Mouse (Mus musculus) E14TG2a.4 (cell line): Measurements from ENCODE around the gene Dcps.
A peak's percentile ranks its signal among the peaks of the same experiment; 100 is the strongest.

Experiments
- H3K27me3 ChIP-seq: 2 replicates; pipeline ENCODE4 v1.6.1; 2014; ENCODE audit warnings: low read length, control low read depth; ENCODE audit not compliant: insufficient read depth
- H3K36me3 ChIP-seq: 2 replicates; pipeline ENCODE4 v1.6.1; 2014; ENCODE audit warnings: low read length, control low read depth; ENCODE audit not compliant: insufficient read depth
- H3K4me1 ChIP-seq: replicated peaks from 2 replicates; pipeline ENCODE4 v1.6.1; 2014; ENCODE audit warnings: low read depth, low read length, control low read depth
- H3K4me3 ChIP-seq: replicated peaks from 2 replicates; pipeline ENCODE4 v1.5.1; 2014; ENCODE audit warnings: mild to moderate bottlenecking, low read length
- H3K9me3 ChIP-seq: 2 replicates; pipeline ENCODE4 v1.6.1; 2014; ENCODE audit warnings: low read length, control low read depth
- CTCF ChIP-seq: conservative IDR thresholded peaks from 2 replicates; pipeline ENCODE4 v1.5.1; 2014; ENCODE audit warnings: low read length
- NANOG ChIP-seq: IDR thresholded peaks from 2 replicates; pipeline ENCODE4 v1.6.1; 2014; ENCODE audit warnings: borderline replicate concordance, low read length, mixed read lengths
- POU5F1 ChIP-seq: IDR thresholded peaks from 2 replicates; pipeline ENCODE4 v1.6.1; 2014; ENCODE audit warnings: low read length, borderline replicate concordance

The Dcps gene

GRCm38 (mm10) chr9:35111941-35112595, 63.8 kb downstream of the Dcps start:
- H3K4me3 ChIP-seq = peak overlapping the region; percentile 59
- peaks cover 17% of the 10 kb centered on the region for H3K27me3 ChIP-seq
- H3K9me3 ChIP-seq = peaks cover 3% of the 10 kb centered on the region; the same call in 1 of the 2 replicates
- H3K4me1 ChIP-seq = peaks cover 81% of the 10 kb centered on the region
- TF ChIP-seq POU5F1 (no peak), NANOG (no peak), CTCF (no peak)
- H3K36me3 ChIP-seq = peaks cover 5% of the 10 kb centered on the region

DNA sequence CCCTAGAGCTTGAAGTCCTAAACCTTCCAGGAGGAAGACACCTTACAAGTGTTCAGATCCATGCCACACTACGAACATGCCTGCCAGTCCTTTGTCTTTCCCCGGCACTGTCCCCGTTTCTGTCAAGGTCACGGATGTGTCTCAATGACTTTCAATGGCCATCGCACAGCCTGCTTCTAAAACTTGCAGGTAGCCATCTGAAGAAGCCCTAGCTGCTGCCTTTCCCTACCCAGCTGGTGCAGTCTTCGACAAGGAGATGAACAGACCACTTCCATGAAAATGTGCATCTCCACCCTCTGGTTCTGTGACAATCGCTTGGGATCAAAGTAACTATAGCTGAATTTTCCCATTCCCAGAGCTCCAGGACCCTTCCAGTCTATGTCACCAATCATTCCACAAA, 64.4 kb downstream of the Dcps start:
- peaks cover 5% of the 10 kb centered on the region for H3K36me3 ChIP-seq
- H3K4me3 ChIP-seq = peak overlapping the region; percentile 59
- TF ChIP-seq NANOG (no peak), CTCF (no peak), POU5F1 (no peak)
- peaks cover 83% of the 10 kb centered on the region for H3K4me1 ChIP-seq
- peaks cover 17% of the 10 kb centered on the region for H3K27me3 ChIP-seq
- peaks cover 3% of the 10 kb centered on the region; the same call in 1 of the 2 replicates for H3K9me3 ChIP-seq

DNA sequence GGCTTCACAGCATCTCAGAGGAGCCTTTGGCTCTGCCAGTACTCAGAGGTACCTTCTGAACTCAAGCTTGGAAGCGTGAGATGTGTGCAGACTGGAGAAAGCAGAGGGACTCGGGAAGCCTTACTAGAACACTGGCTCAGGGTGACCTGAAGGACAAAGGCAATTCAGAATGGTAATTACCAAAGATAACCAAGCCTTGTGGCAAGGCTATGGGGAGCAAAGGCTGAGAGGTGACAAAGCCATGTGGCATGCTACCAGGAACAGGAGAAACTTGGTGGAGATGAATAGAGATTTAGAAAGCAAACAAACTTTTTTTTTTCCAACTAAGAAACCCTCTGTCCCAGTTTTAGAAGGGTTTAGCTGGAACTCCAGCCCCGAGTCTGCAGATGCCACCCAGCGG, 65.3 kb downstream of the Dcps start:
- peaks cover 8% of the 10 kb centered on the region for H3K27me3 ChIP-seq
- peaks cover 5% of the 10 kb centered on the region for H3K36me3 ChIP-seq
- H3K4me1 ChIP-seq = peaks cover 78% of the 10 kb centered on the region
- no peak overlapping the region for H3K4me3 ChIP-seq
- TF ChIP-seq CTCF = no peak
- no peak for TF ChIP-seq POU5F1
- no peak for TF ChIP-seq NANOG
- peaks cover 3% of the 10 kb centered on the region; the same call in 1 of the 2 replicates for H3K9me3 ChIP-seq

GRCm38 (mm10) chr9:35110051-35110450, 65.8 kb downstream of the Dcps start:
- Histone ChIP-seq H3K9me3 (peaks cover 3% of the 10 kb centered on the region; the same call in 1 of the 2 replicates), H3K4me1 (peaks cover 73% of the 10 kb centered on the region), H3K36me3 (peaks cover 5% of the 10 kb centered on the region), H3K27me3 (peaks cover 4% of the 10 kb centered on the region; the same call in 1 of the 2 replicates), H3K4me3 (no peak overlapping the region)
- TF ChIP-seq POU5F1 (no peak), NANOG (no peak), CTCF (no peak)

- Histone ChIP-seq H3K4me3 (no peak overlapping the region), H3K4me1 (peaks cover 65% of the 10 kb centered on the region), H3K9me3 (peaks cover 3% of the 10 kb centered on the region; the same call in 1 of the 2 replicates), H3K36me3 (peaks cover 5% of the 10 kb centered on the region), H3K27me3 (no peaks in the 10 kb centered on the region)
- TF ChIP-seq NANOG = no peak
- TF ChIP-seq POU5F1 = no peak
- no peak for TF ChIP-seq CTCF
Measured at GRCm38 (mm10) chr9:35108916-35109315, 66.9 kb downstream of the Dcps start.

DNA sequence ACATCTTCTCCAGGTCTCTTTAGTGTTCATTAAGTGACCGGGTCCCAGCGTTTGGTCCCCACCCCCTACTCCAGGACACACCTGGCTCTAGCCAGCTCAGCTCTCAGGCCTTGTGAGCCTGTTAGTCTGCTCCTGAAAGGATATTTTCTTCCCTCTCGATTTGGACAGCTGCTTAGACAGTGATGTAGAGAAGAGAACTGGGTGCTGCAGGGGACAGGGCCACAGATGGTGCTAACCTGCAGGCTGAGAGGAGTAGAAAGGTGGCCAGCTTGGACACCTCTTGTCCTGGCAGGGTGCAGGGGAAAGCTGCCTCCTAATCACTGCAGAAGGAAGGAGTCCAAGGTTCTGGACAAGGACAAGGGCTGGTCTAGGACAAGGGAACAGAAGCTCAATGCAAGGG, 67.8 kb downstream of the Dcps start:
- Histone ChIP-seq H3K4me3 (no peak overlapping the region), H3K27me3 (no peaks in the 10 kb centered on the region), H3K36me3 (peaks cover under 1% of the 10 kb centered on the region; the same call in 1 of the 2 replicates), H3K9me3 (peaks cover 3% of the 10 kb centered on the region; the same call in 1 of the 2 replicates), H3K4me1 (peaks cover 57% of the 10 kb centered on the region)
- TF ChIP-seq POU5F1 (no peak), NANOG (no peak), CTCF (no peak)

GRCm38 (mm10) chr9:35107396-35107795, 68.5 kb downstream of the Dcps start:
- Histone ChIP-seq H3K4me1 (peaks cover 50% of the 10 kb centered on the region), H3K36me3 (0 out of 2 replicates have a peak, but pooled peaks cover 3% of the 10 kb centered on the region), H3K4me3 (no peak overlapping the region), H3K27me3 (no peaks in the 10 kb centered on the region), H3K9me3 (peaks cover 3% of the 10 kb centered on the region; the same call in 1 of the 2 replicates)
- TF ChIP-seq NANOG (no peak), POU5F1 (no peak), CTCF (no peak)

- H3K36me3 ChIP-seq = 0 out of 2 replicates have a peak, but pooled peaks cover 3% of the 10 kb centered on the region
- no peak for TF ChIP-seq NANOG
- no peak for TF ChIP-seq POU5F1
- TF ChIP-seq CTCF = no peak
- 0 out of 2 replicates have a peak, but pooled peaks cover 3% of the 10 kb centered on the region for H3K9me3 ChIP-seq
- H3K27me3 ChIP-seq = no peaks in the 10 kb centered on the region
- H3K4me1 ChIP-seq = peaks cover 39% of the 10 kb centered on the region
- no peak overlapping the region for H3K4me3 ChIP-seq
Measured at GRCm38 (mm10) chr9:35105884-35106880, 69.7 kb downstream of the Dcps start.
